Mouse (Mus musculus): ENCODE data around the gene Dmrta2. TPM values are rescaled to one million over a fixed set of nuclear protein-coding genes. Genes with fewer than 3 reads are reported as not detected.

Gene Dmrta2
- polyA plus RNA-seq, 1 experiment from 2014 or later: not detected

DNA sequence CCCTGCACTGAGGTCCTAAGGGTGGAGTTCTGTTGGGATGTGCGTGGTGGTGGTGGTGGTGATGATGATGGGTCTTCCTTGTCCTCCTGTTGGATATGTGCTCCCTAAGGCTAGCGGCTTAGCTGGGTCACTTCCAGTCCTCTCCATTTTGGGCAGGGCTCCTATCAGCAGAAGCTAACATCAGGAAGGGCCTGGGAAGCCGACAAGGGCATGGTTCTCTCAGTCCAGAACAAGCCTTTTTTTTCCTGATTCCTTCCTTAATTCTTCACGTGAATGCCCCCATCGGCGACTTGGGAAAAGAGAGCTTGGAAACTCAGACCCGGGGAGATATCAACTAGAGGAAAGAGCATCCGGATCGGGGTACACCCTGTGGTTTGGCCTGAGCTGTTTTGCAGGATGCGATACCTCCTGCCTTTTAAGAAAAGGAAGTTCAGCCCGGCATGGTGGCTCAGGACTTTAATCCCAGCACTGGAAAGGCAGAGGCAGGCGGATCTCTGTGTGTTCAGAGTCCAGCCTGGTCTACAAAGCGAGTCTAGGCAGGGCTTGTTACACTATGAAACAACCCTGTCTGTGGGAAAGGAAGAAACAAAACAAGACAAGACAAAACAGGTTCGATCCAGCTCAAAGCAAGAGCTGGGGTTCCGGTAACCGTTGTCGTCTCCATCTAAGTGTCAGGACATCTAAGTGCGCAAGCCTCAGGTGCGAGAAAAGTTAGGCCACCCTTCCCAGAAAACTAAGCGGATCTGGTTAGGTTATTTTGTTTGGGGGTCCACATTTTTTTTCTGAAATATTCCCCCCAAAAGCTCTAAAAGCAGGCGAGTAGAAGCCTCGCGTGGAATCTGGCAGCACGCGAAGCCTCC, 2.2 kb upstream of the Dmrta2 start:
- ATAC-seq (ENCODE audit: insufficient number of reproducible peaks, insufficient read depth, low FRiP score, low read depth): no peak
- Histone ChIP-seq H3K4me1 (ENCODE audit: control insufficient read depth in 2 of 2, insufficient read depth in 2 of 2, low read length in 2 of 2) (peaks cover 2 to 17% of the 10 kb centered on the region in 2 experiments; a peak in 2 of 4 replicates), H3K4me3 (ENCODE audit: control insufficient read depth in 1 of 2, insufficient read depth in 1 of 2, low read depth in 1 of 2, low read length in 2 of 2) (no peak overlapping the region; a peak in 1 of 4 replicates), H3K36me3 (ENCODE audit: control insufficient read depth, insufficient read depth, low read length) (no peaks in the 10 kb centered on the region), H3K27me3 (ENCODE audit: control insufficient read depth, insufficient read depth, low read length) (peaks cover 98% of the 10 kb centered on the region), H3K9me3 (ENCODE audit: control insufficient read depth, low read length) (no peaks in the 10 kb centered on the region; the same call in 1 of the 2 replicates), H3K27ac (replicated peaks in 1 of 2; ENCODE audit: control insufficient read depth in 1 of 2, insufficient read depth in 1 of 2, low read depth in 2 of 2, low read length in 2 of 2) (no peak overlapping the region), H3K9ac (ENCODE audit: low read length) (no peak overlapping the region), H3K4me2 (ENCODE audit: low read length) (no peak overlapping the region)
- WGBS: 9% methylated on average over 25 of the region's 25 CpGs

DNA sequence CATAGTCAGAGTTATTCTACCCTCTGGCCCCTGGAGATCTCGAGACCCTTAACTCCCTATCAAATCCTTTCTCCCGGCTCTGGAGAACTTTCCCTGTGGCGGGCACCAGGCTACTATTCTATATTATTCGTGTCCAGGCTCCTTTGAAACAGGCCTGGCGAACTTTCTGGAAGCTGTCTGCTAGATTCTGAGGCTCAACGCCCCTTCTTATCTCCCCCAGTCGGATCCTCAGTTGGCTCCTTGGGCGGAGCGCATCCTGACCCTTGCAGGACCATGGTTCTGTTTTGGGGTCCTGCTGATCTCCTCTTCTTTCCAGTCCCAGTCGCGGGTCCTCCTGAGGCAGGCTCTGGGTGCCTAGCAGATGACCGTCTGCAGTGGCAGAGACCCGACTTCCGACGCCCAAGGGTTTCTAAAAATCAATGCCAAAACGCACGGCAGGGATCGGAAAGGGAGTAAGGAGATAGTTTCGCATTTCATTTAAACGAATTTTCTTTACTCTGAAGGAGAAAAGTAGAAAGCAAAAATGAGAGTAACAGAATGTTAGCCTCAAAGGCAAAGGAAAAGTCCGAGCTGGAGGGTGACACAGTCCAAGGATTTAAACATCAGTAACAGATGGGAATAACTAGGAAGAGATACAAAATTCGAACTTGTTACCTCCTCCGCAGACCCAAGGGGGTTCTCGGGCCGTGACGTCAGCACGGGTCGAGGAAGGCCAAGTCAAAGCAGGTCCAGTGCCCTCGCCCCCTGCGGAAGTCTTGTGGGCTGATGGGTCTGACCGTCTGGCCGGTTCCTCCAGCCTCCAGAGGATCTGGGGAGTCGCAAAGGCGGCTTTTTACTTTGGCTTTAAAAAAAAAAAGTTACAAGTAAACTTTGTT, 1.3 kb upstream of the Dmrta2 start:
- no peak overlapping the region for H3K27ac ChIP-seq (replicated peaks in 1 of 2; ENCODE audit: control insufficient read depth in 1 of 2, insufficient read depth in 1 of 2, low read depth in 2 of 2, low read length in 2 of 2)
- WGBS: 2% methylated on average over 34 of the region's 34 CpGs
- no peaks in the 10 kb centered on the region for H3K36me3 ChIP-seq (ENCODE audit: control insufficient read depth, insufficient read depth, low read length)
- no peak overlapping the region for H3K4me2 ChIP-seq (ENCODE audit: low read length)
- peaks cover 2 to 17% of the 10 kb centered on the region in 2 experiments; a peak in 2 of 4 replicates for H3K4me1 ChIP-seq (ENCODE audit: control insufficient read depth in 2 of 2, insufficient read depth in 2 of 2, low read length in 2 of 2)
- no peak for ATAC-seq (ENCODE audit: insufficient number of reproducible peaks, insufficient read depth, low FRiP score, low read depth)
- H3K4me3 ChIP-seq (ENCODE audit: control insufficient read depth in 1 of 2, insufficient read depth in 1 of 2, low read depth in 1 of 2, low read length in 2 of 2): no peak overlapping the region
- H3K9me3 ChIP-seq (ENCODE audit: control insufficient read depth, low read length): no peaks in the 10 kb centered on the region; the same call in 1 of the 2 replicates
- H3K27me3 ChIP-seq (ENCODE audit: control insufficient read depth, insufficient read depth, low read length): peaks cover 98% of the 10 kb centered on the region
- no peak overlapping the region for H3K9ac ChIP-seq (ENCODE audit: low read length)

GRCm38 (mm10) chr4:109978068-109978857, 410 bp downstream of the Dmrta2 start:
- under 1% methylated on average over 55 of the region's 56 CpGs for WGBS
- peak overlapping the region; percentile 34 to 50 for H3K4me3 ChIP-seq (ENCODE audit: control insufficient read depth in 1 of 2, insufficient read depth in 1 of 2, low read depth in 1 of 2, low read length in 2 of 2)
- peaks cover 96% of the 10 kb centered on the region for H3K27me3 ChIP-seq (ENCODE audit: control insufficient read depth, insufficient read depth, low read length)
- peaks cover 4 to 31% of the 10 kb centered on the region in 2 experiments; a peak in 3 of 4 replicates for H3K4me1 ChIP-seq (ENCODE audit: control insufficient read depth in 2 of 2, insufficient read depth in 2 of 2, low read length in 2 of 2)
- H3K9ac ChIP-seq (ENCODE audit: low read length): peak overlapping the region; percentile 38
- ATAC-seq (ENCODE audit: insufficient number of reproducible peaks, insufficient read depth, low FRiP score, low read depth): peak; percentile 19; the same call in 1 of the 2 replicates
- H3K36me3 ChIP-seq (ENCODE audit: control insufficient read depth, insufficient read depth, low read length): no peaks in the 10 kb centered on the region
- H3K4me2 ChIP-seq (ENCODE audit: low read length): peak overlapping the region; percentile 77
- no peak overlapping the region for H3K27ac ChIP-seq (replicated peaks in 1 of 2; ENCODE audit: control insufficient read depth in 1 of 2, insufficient read depth in 1 of 2, low read depth in 2 of 2, low read length in 2 of 2)
- H3K9me3 ChIP-seq (ENCODE audit: control insufficient read depth, low read length): no peaks in the 10 kb centered on the region; the same call in 1 of the 2 replicates

DNA sequence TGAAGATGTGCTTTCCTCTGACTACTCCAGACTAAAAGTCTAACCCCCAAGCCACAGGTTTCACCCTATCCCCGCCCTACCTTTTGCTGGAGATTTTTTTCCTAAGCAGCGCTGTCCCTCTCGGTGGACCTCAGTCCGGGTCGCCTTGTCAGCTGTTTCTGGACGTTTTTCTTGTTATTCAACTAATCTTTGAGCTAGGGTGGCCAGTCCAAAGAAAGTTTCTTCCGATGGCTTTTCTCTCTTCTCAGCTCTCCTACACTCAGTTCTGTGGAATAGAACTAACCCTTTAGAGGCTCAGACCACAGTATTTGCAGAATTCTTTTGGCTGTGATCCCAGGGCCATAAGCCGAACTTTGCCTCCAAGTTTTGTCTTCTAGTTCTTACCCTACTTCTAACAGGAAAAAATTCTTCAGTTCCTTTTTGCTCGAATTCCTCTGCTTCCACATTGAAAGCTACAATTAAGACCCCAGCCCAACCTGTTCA, 1.0 kb downstream of the Dmrta2 start:
- 0 out of 4 replicates have a peak overlapping the region, but pooled peaks of 1 of the 2 experiments have one; percentile 50 for H3K4me3 ChIP-seq (ENCODE audit: control insufficient read depth in 1 of 2, insufficient read depth in 1 of 2, low read depth in 1 of 2, low read length in 2 of 2)
- no peaks in the 10 kb centered on the region for H3K36me3 ChIP-seq (ENCODE audit: control insufficient read depth, insufficient read depth, low read length)
- no peak overlapping the region; the same call in 1 of the 2 replicates for H3K4me2 ChIP-seq (ENCODE audit: low read length)
- no peaks in the 10 kb centered on the region; the same call in 1 of the 2 replicates for H3K9me3 ChIP-seq (ENCODE audit: control insufficient read depth, low read length)
- H3K9ac ChIP-seq (ENCODE audit: low read length): no peak overlapping the region
- 3% methylated on average over 9 of the region's 9 CpGs for WGBS
- no peak overlapping the region for H3K27ac ChIP-seq (replicated peaks in 1 of 2; ENCODE audit: control insufficient read depth in 1 of 2, insufficient read depth in 1 of 2, low read depth in 2 of 2, low read length in 2 of 2)
- H3K27me3 ChIP-seq (ENCODE audit: control insufficient read depth, insufficient read depth, low read length): peaks cover 96% of the 10 kb centered on the region
- peaks cover 7 to 35% of the 10 kb centered on the region in 2 experiments; a peak in 3 of 4 replicates for H3K4me1 ChIP-seq (ENCODE audit: control insufficient read depth in 2 of 2, insufficient read depth in 2 of 2, low read length in 2 of 2)
- no peak for ATAC-seq (ENCODE audit: insufficient number of reproducible peaks, insufficient read depth, low FRiP score, low read depth)

DNA sequence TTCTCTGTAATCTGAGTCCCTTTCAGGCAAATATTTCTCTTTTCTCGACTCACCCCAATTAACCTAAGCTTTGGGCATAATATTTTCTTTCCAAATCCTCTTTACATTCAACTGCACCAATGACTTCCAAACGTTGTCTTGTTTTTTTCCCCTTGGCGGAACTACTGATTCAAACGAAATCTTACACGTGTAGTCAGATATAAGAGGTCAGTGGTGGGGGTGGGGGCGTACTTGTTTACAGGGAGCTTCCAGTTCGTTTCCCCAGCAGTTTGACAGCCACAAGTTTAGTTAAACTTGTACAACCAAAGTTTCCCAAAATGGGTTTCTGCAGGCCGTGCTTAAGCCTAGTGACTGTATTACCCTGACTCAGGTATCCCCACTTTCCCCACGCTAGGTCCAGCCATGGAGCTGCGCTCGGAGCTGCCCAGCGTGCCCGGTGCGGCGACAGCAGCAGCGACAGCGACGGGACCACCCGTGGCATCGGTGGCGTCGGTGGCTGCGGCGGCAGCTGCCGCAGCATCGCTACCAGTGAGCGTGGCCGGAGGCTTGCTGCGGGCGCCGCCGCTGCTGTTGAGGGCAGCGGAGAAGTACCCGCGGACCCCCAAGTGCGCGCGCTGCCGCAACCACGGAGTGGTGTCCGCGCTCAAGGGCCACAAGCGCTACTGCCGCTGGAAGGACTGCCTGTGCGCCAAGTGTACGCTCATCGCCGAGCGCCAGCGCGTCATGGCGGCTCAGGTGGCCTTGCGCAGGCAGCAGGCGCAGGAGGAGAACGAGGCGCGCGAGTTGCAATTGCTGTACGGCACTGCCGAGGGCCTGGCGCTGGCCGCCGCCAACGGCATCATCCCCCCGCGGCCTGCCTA, 1.8 kb downstream of the Dmrta2 start:
- Histone ChIP-seq H3K4me3 (ENCODE audit: control insufficient read depth in 1 of 2, insufficient read depth in 1 of 2, low read depth in 1 of 2, low read length in 2 of 2) (peak overlapping the region; percentile 1 to 24; a peak in 3 of 4 replicates), H3K27me3 (ENCODE audit: control insufficient read depth, insufficient read depth, low read length) (peaks cover 96% of the 10 kb centered on the region), H3K9ac (ENCODE audit: low read length) (no peak overlapping the region), H3K4me2 (ENCODE audit: low read length) (peak overlapping the region; percentile 49), H3K9me3 (ENCODE audit: control insufficient read depth, low read length) (no peaks in the 10 kb centered on the region; the same call in 1 of the 2 replicates), H3K27ac (replicated peaks in 1 of 2; ENCODE audit: control insufficient read depth in 1 of 2, insufficient read depth in 1 of 2, low read depth in 2 of 2, low read length in 2 of 2) (no peak overlapping the region), H3K36me3 (ENCODE audit: control insufficient read depth, insufficient read depth, low read length) (no peaks in the 10 kb centered on the region), H3K4me1 (ENCODE audit: control insufficient read depth in 2 of 2, insufficient read depth in 2 of 2, low read length in 2 of 2) (peaks cover 7 to 34% of the 10 kb centered on the region in 2 experiments; a peak in 3 of 4 replicates)
- 2% methylated on average over 66 of the region's 66 CpGs for WGBS
- no peak for ATAC-seq (ENCODE audit: insufficient number of reproducible peaks, insufficient read depth, low FRiP score, low read depth)

DNA sequence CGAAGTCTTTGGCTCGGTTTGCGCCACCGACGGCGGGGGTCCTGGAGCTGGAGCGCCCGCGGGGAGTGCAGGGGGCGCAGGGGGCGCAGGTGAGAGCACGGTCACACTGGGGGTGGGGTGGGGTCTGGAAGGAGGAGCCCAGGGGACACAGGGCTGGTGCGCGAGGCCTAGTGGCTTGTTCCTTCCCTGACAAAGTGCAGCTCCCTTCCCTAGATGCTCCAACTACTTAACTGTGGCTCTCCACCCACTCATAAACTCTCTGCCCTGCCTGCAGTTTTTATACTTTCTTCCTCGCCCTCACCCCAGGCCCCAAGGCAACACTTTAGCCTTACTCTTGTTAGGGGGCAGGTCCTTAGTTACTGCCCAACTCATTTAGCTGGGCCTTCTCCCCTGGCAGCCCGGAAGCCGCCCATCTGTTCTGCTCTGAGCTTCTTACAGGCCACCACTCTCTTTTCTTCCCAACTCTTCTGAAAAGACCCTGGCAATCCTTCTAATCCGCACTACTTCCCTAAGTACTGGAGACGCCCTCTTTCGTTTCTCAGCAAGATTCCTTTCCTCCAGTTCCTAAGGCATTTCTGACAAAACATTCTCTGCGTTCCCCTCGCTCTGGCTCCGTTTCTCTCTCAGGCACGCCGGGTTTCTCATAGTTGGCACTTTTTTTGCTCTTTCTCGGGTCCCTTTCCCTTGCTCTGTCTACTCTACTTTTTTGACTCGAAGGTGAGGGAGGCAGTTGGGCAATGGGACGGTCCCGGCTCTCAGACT, 2.6 kb downstream of the Dmrta2 start:
- peak overlapping the region; percentile 49 for H3K4me2 ChIP-seq (ENCODE audit: low read length)
- H3K27ac ChIP-seq (replicated peaks in 1 of 2; ENCODE audit: control insufficient read depth in 1 of 2, insufficient read depth in 1 of 2, low read depth in 2 of 2, low read length in 2 of 2): no peak overlapping the region
- peaks cover 96% of the 10 kb centered on the region for H3K27me3 ChIP-seq (ENCODE audit: control insufficient read depth, insufficient read depth, low read length)
- H3K4me3 ChIP-seq (ENCODE audit: control insufficient read depth in 1 of 2, insufficient read depth in 1 of 2, low read depth in 1 of 2, low read length in 2 of 2): peak overlapping the region in 1 of 2 experiments; percentile 24; a peak in 2 of 4 replicates
- no peak for ATAC-seq (ENCODE audit: insufficient number of reproducible peaks, insufficient read depth, low FRiP score, low read depth)
- H3K4me1 ChIP-seq (ENCODE audit: control insufficient read depth in 2 of 2, insufficient read depth in 2 of 2, low read length in 2 of 2): peaks cover 5 to 31% of the 10 kb centered on the region in 2 experiments; a peak in 3 of 4 replicates
- WGBS: 13% methylated on average over 29 of the region's 29 CpGs
- H3K9ac ChIP-seq (ENCODE audit: low read length): no peak overlapping the region
- H3K36me3 ChIP-seq (ENCODE audit: control insufficient read depth, insufficient read depth, low read length): no peaks in the 10 kb centered on the region
- H3K9me3 ChIP-seq (ENCODE audit: control insufficient read depth, low read length): no peaks in the 10 kb centered on the region; the same call in 1 of the 2 replicates

All from heart, embryonic 14.5 days (tissue).